In the genomic region with DNA sequence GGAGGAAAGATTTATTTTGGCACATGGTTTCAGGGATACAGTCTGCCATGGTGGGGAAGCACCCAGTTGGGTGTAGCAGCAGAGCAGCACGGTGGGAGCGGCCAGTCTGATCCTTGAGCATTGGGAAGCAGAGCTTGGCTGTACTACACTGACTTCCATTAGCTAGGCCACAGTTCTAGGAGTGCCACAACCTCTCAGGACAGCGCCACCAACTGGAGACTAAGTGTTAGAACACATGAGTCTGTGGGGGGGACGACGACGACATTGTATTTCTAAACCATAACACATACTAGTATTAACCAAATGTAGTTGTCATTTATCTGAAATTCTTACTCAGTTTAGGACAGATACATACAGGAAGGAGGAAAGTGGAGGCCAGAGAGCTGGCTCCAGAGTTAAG, we compare ENCODE assay signal across 12 mouse cellular contexts. TPM values are rescaled to one million over a fixed set of nuclear protein-coding genes. Genes with fewer than 3 reads are reported as not detected.
DNase-seq lines count a peak whose midpoint lies in the region; ATAC-seq and TF ChIP-seq lines count a peak whose summit lies in the region.
"Had no signal": no experiment of that assay in that cellular context is flagged by ENCODE, and none has a peak within 500 bp of the region (broad histone marks: within the 10 kb centered on the region; RNA-seq: fewer than 3 reads in every experiment).

No protein-coding gene starts in this region.

- ATAC-seq in intestine, postnatal 0 days, result no peak
- no peak for ATAC-seq in intestine, embryonic 15.5 days
- no peak for ATAC-seq in neural tube, embryonic 15.5 days (ENCODE audit: low FRiP score)

- no peak overlapping the region for H3K27ac ChIP-seq in intestine, postnatal 0 days (ENCODE audit: low read depth, low read length)
- H3K27ac ChIP-seq in intestine, embryonic 15.5 days, result no peak overlapping the region
- 0 out of 2 replicates have a peak overlapping the region, but pooled peaks have one; percentile 15 for H3K27ac ChIP-seq in neural tube, embryonic 15.5 days (replicated peaks)
- H3K27ac ChIP-seq: hindbrain, embryonic 15.5 days; liver, embryonic 15.5 days had no signal

- H3K27me3 ChIP-seq in intestine, postnatal 0 days (replicated peaks; ENCODE audit: control insufficient read depth, insufficient read depth, low read length), result no peaks in the 10 kb centered on the region
- no peaks in the 10 kb centered on the region for H3K27me3 ChIP-seq in intestine, embryonic 15.5 days (replicated peaks)
- H3K27me3 ChIP-seq in neural tube, embryonic 15.5 days (replicated peaks), result no peaks in the 10 kb centered on the region; the same call in none of the 2 replicates
- H3K27me3 ChIP-seq: hindbrain, embryonic 15.5 days had no signal

- no peak overlapping the region for H3K4me3 ChIP-seq in intestine, postnatal 0 days (ENCODE audit: low read depth, low read length)
- H3K4me3 ChIP-seq in intestine, embryonic 15.5 days (replicated peaks), result no peak overlapping the region
- no peak overlapping the region for H3K4me3 ChIP-seq in neural tube, embryonic 15.5 days (replicated peaks)
- H3K4me3 ChIP-seq: hindbrain, embryonic 15.5 days; liver, embryonic 15.5 days had no signal

- H3K9ac ChIP-seq in intestine, postnatal 0 days (ENCODE audit: low read depth, low read length), result no peak overlapping the region
- H3K9ac ChIP-seq in intestine, embryonic 15.5 days, result no peak overlapping the region
- no peak overlapping the region for H3K9ac ChIP-seq in neural tube, embryonic 15.5 days (replicated peaks)
- H3K9ac ChIP-seq: hindbrain, embryonic 15.5 days; liver, embryonic 15.5 days had no signal

- DNase-seq in neural tube, embryonic 10.5 days (ENCODE audit: extremely low spot score, low spot score), result no peak
- DNase-seq in NIH3T3 (ENCODE audit: low read depth), result peak; percentile 43
- DNase-seq in thymus, postnatal 36 days, result no peak
- no peak for DNase-seq in urinary bladder, postnatal 36 days (ENCODE audit: low spot score in 2 of 2)
- DNase-seq: cerebellum, adult 9-11 months; kidney, postnatal 36 days; thymus, adult 2 months had no signal

- no peaks in the 10 kb centered on the region for H3K9me3 ChIP-seq in intestine, postnatal 0 days (ENCODE audit: control insufficient read depth)
- no peaks in the 10 kb centered on the region for H3K9me3 ChIP-seq in intestine, embryonic 15.5 days
- no peaks in the 10 kb centered on the region for H3K9me3 ChIP-seq in neural tube, embryonic 15.5 days (replicated peaks)
- H3K9me3 ChIP-seq: hindbrain, embryonic 15.5 days; liver, embryonic 15.5 days had no signal

- TF ChIP-seq CTCF in intestine, postnatal 0 days (IDR thresholded peaks at IDR 0.05; ENCODE audit: low read depth), result peak; percentile 57

- no peaks in the 10 kb centered on the region for H3K4me1 ChIP-seq in intestine, postnatal 0 days (replicated peaks; ENCODE audit: control insufficient read depth, insufficient read depth, low read length)
- 0 out of 2 replicates have a peak, but pooled peaks cover 8% of the 10 kb centered on the region for H3K4me1 ChIP-seq in intestine, embryonic 15.5 days (replicated peaks)
- H3K4me1 ChIP-seq in neural tube, embryonic 15.5 days, result peaks cover 25% of the 10 kb centered on the region

- H3K4me2 ChIP-seq in intestine, postnatal 0 days (replicated peaks; ENCODE audit: low read depth), result no peak overlapping the region
- no peak overlapping the region for H3K4me2 ChIP-seq in intestine, embryonic 15.5 days (replicated peaks)
- no peak overlapping the region for H3K4me2 ChIP-seq in neural tube, embryonic 15.5 days
- H3K4me2 ChIP-seq: hindbrain, embryonic 15.5 days; liver, embryonic 15.5 days had no signal

- WGBS in intestine, postnatal 0 days, result 83% methylated on average over 6 of the region's 6 CpGs
- 77% methylated on average over 6 of the region's 6 CpGs for WGBS in intestine, embryonic 15.5 days
- WGBS in neural tube, embryonic 15.5 days, result 81% methylated on average over 6 of the region's 6 CpGs

- no peaks in the 10 kb centered on the region for H3K36me3 ChIP-seq in intestine, postnatal 0 days (ENCODE audit: control insufficient read depth, insufficient read depth)
- H3K36me3 ChIP-seq in intestine, embryonic 15.5 days, result no peaks in the 10 kb centered on the region
- H3K36me3 ChIP-seq in neural tube, embryonic 15.5 days, result no peaks in the 10 kb centered on the region
- H3K36me3 ChIP-seq: hindbrain, embryonic 15.5 days; liver, embryonic 15.5 days had no signal

RNA-seq across cellular contexts. Expression of gene Trp53rkb, which starts 8.0 kb away (rescaled TPM):
- polyA plus RNA-seq in intestine, postnatal 0 days (2015; fragmentation: Nextera tagmentation; extraction: Ambion mirVana), result 3.7 and 5.1 TPM in 2 replicates
- 6.4 and 6.7 TPM in 2 replicates for polyA plus RNA-seq in intestine, embryonic 15.5 days (2015; fragmentation: Nextera tagmentation; extraction: Ambion mirVana)
- polyA plus RNA-seq in neural tube, embryonic 15.5 days (2015; fragmentation: Nextera tagmentation; extraction: Ambion mirVana), result 9.1 and 10.3 TPM in 2 replicates

RNA-seq across cellular contexts. Expression of gene Arfgef2, which starts 21.0 kb away (rescaled TPM):
- polyA plus RNA-seq in intestine, postnatal 0 days (2015; fragmentation: Nextera tagmentation; extraction: Ambion mirVana), result 6.1 and 6.5 TPM in 2 replicates
- polyA plus RNA-seq in intestine, embryonic 15.5 days (2015; fragmentation: Nextera tagmentation; extraction: Ambion mirVana), result 6.7 and 6.9 TPM in 2 replicates
- polyA plus RNA-seq in neural tube, embryonic 15.5 days (2015; fragmentation: Nextera tagmentation; extraction: Ambion mirVana), result 4.1 and 4.6 TPM in 2 replicates
